ENCODE assay signal across 23 mouse cellular contexts in genomic region chr5:136660721-136661120, GRCm38 (mm10). TPM values are rescaled to one million over a fixed set of nuclear protein-coding genes. Genes with fewer than 3 reads are reported as not detected.
"Had no signal": no experiment of that assay in that cellular context is flagged by ENCODE, and none has a peak within 500 bp of the region (broad histone marks: within the 10 kb centered on the region; RNA-seq: fewer than 3 reads in every experiment).

No protein-coding gene starts in this region.

RNA-seq across cellular contexts. Expression of gene Myl10, which starts 32.2 kb away (rescaled TPM):
- total RNA-seq: forebrain, postnatal 0 days; granulocyte monocyte progenitor cell, adult 5-6 weeks; heart, adult 18-20 months; heart, adult 2 months; heart, adult 8-10 months had no signal
- polyA plus RNA-seq: cortical plate, adult 2 months; embryonic facial prominence, embryonic 10.5 days; embryonic facial prominence, embryonic 11.5 days; embryonic facial prominence, embryonic 12.5 days; embryonic facial prominence, embryonic 13.5 days; embryonic facial prominence, embryonic 14.5 days; embryonic facial prominence, embryonic 15.5 days; erythroblast, embryonic 14.5 days; forebrain, embryonic 10.5 days; forebrain, embryonic 11.5 days; forebrain, embryonic 12.5 days; forebrain, embryonic 13.5 days; forebrain, embryonic 14.5 days; forebrain, embryonic 15.5 days; forebrain, embryonic 16.5 days; forebrain, postnatal 0 days; frontal cortex, adult 2 months; heart, adult 2 months; heart, embryonic 10.5 days; heart, embryonic 11.5 days had no signal
